Mouse (Mus musculus) limb, embryonic 12.5 days (tissue): Measurements from ENCODE around the gene Lpin2. TPM values are rescaled to one million over a fixed set of nuclear protein-coding genes. Genes with fewer than 3 reads are reported as not detected.

Experiments
- ATAC-seq: fragments of 200-750 bp; cut with Nextera tagmentation; 2 replicates; pipeline ENCODE4 v1.8.0; 2017; ENCODE audit warnings: low read depth, moderate TSS enrichment; ENCODE audit not compliant: insufficient number of reproducible peaks, insufficient read depth, low FRiP score, low TSS enrichment
- H3K27ac ChIP-seq: fragments of 300-500 bp; sonication (generic); 2 replicates; pipeline ENCODE4 v1.5.1; 2016; ENCODE audit warnings: mild to moderate bottlenecking, moderate library complexity
- H3K27me3 ChIP-seq: fragments of 300-500 bp; sonication (generic); 2 replicates; pipeline ENCODE4 v1.6.1; 2016; ENCODE audit warnings: mild to moderate bottlenecking, moderate library complexity
- H3K36me3 ChIP-seq: fragments of 300-500 bp; sonication (generic); 2 replicates; pipeline ENCODE4 v1.6.1; 2016; ENCODE audit warnings: mild to moderate bottlenecking, moderate library complexity
- H3K4me1 ChIP-seq: fragments of 300-500 bp; sonication (generic); replicated peaks from 2 replicates; pipeline ENCODE4 v1.6.1; 2016
- H3K4me2 ChIP-seq: fragments of 300-500 bp; sonication (generic); 2 replicates; pipeline ENCODE4 v1.6.1; 2016; ENCODE audit warnings: mild to moderate bottlenecking, moderate library complexity
- H3K4me3 ChIP-seq: fragments of 300-500 bp; sonication (generic); replicated peaks from 2 replicates; pipeline ENCODE4 v1.5.1; 2016; ENCODE audit warnings: mild to moderate bottlenecking
- H3K9ac ChIP-seq: fragments of 300-500 bp; sonication (generic); replicated peaks from 2 replicates; pipeline ENCODE4 v1.6.1; 2016; ENCODE audit warnings: mild to moderate bottlenecking, moderate library complexity
- H3K9me3 ChIP-seq: fragments of 300-500 bp; sonication (generic); 2 replicates; pipeline ENCODE4 v1.6.1; 2016; ENCODE audit warnings: mild to moderate bottlenecking, moderate library complexity
- WGBS: fragments of 180-500 bp; shearing (Covaris S2); methylation state at CpG from one replicate; pipeline ENCODE4 v1.1.7; 2016; 5-methylcytosine and 5-hydroxymethylcytosine counted together
- polyA plus RNA-seq: library from polyadenylated mRNA; unstranded; fragments of >200 nt; fragmentation: Nextera tagmentation; extraction: Ambion mirVana; gene quantifications from 2 replicates; pipeline ENCODE4 v1.2.1, GENCODE M21; 2016

Gene Lpin2
- polyA plus RNA-seq, result 62.9 and 63.3 TPM in 2 replicates

GRCm38 (mm10) chr17:71182211-71182721 lies at the start of gene Lpin2:
TSS of gene Lpin2 (plus strand) at chr17:71182560.
- ATAC-seq, result no peak
- H3K9me3 ChIP-seq, result no peaks in the 10 kb centered on the region

GRCm38 (mm10) chr17:71132856-71133439 lies 49.4 kb upstream of the Lpin2 start:
- peaks cover 25% of the 10 kb centered on the region for H3K4me1 ChIP-seq
- H3K4me3 ChIP-seq, result no peak overlapping the region
- ATAC-seq, result no peak
- H3K27ac ChIP-seq, result no peak overlapping the region
- H3K4me2 ChIP-seq, result no peak overlapping the region
- H3K9me3 ChIP-seq, result peaks cover 4% of the 10 kb centered on the region; the same call in 1 of the 2 replicates
- no peak overlapping the region for H3K9ac ChIP-seq
- H3K36me3 ChIP-seq, result no peaks in the 10 kb centered on the region
- WGBS, result 88% methylated on average over 11 of the region's 11 CpGs
- H3K27me3 ChIP-seq, result no peaks in the 10 kb centered on the region

More at GRCm38 (mm10) chr17:71182211-71182721, at the start of gene Lpin2:
- Histone ChIP-seq H3K27ac (peak within 1 kb of the TSS; percentile 96), H3K9ac (peak within 1 kb of the TSS; percentile 98), H3K27me3 (no peaks in the 10 kb centered on the region), H3K4me2 (peak within 1 kb of the TSS; percentile 88), H3K4me1 (peaks cover 50% of the 10 kb centered on the region), H3K4me3 (peak within 1 kb of the TSS; percentile 95), H3K36me3 (no peaks in the 10 kb centered on the region)
- 18% methylated on average over 6 of the region's 6 CpGs for WGBS

GRCm38 (mm10) chr17:71134441-71134955 lies 47.9 kb upstream of the Lpin2 start:
- Histone ChIP-seq H3K27ac (no peak overlapping the region), H3K4me1 (peaks cover 21% of the 10 kb centered on the region)
- 90% methylated on average over 3 of the region's 3 CpGs for WGBS

GRCm38 (mm10) chr17:71135108-71135507 lies 47.3 kb upstream of the Lpin2 start:
- WGBS, result 25% methylated on average over 5 of the region's 5 CpGs
- H3K9me3 ChIP-seq, result peaks cover 4% of the 10 kb centered on the region; the same call in 1 of the 2 replicates

More at GRCm38 (mm10) chr17:71134441-71134955, 47.9 kb upstream of the Lpin2 start:
- H3K27me3 ChIP-seq, result no peaks in the 10 kb centered on the region
- H3K9ac ChIP-seq, result no peak overlapping the region
- H3K36me3 ChIP-seq, result no peaks in the 10 kb centered on the region
- ATAC-seq, result no peak
- H3K9me3 ChIP-seq, result peaks cover 4% of the 10 kb centered on the region; the same call in 1 of the 2 replicates
- H3K4me2 ChIP-seq, result no peak overlapping the region
- no peak overlapping the region for H3K4me3 ChIP-seq

GRCm38 (mm10) chr17:71135866-71136265 lies 46.5 kb upstream of the Lpin2 start:
- ATAC-seq, result no peak
- Histone ChIP-seq H3K27ac (no peak overlapping the region), H3K4me1 (peaks cover 9% of the 10 kb centered on the region), H3K4me2 (no peak overlapping the region), H3K4me3 (no peak overlapping the region), H3K36me3 (no peaks in the 10 kb centered on the region), H3K27me3 (no peaks in the 10 kb centered on the region), H3K9ac (no peak overlapping the region), H3K9me3 (peaks cover 4% of the 10 kb centered on the region; the same call in 1 of the 2 replicates)
- 82% methylated on average over 5 of the region's 5 CpGs for WGBS

More at GRCm38 (mm10) chr17:71135108-71135507, 47.3 kb upstream of the Lpin2 start:
- H3K27ac ChIP-seq, result no peak overlapping the region
- no peaks in the 10 kb centered on the region for H3K27me3 ChIP-seq
- no peak overlapping the region for H3K4me3 ChIP-seq
- H3K4me2 ChIP-seq, result no peak overlapping the region
- no peaks in the 10 kb centered on the region for H3K36me3 ChIP-seq
- peaks cover 14% of the 10 kb centered on the region for H3K4me1 ChIP-seq
- no peak for ATAC-seq
- H3K9ac ChIP-seq, result no peak overlapping the region

- Histone ChIP-seq H3K9me3 (peaks cover 4% of the 10 kb centered on the region; the same call in 1 of the 2 replicates), H3K9ac (no peak overlapping the region), H3K36me3 (no peaks in the 10 kb centered on the region), H3K4me1 (peaks cover 9% of the 10 kb centered on the region), H3K4me2 (no peak overlapping the region), H3K27me3 (no peaks in the 10 kb centered on the region), H3K27ac (no peak overlapping the region), H3K4me3 (no peak overlapping the region)
- WGBS, result 51% methylated on average over 16 of the region's 16 CpGs
- no peak for ATAC-seq
Observed at GRCm38 (mm10) chr17:71136384-71137333, 45.7 kb upstream of the Lpin2 start.

- Histone ChIP-seq H3K36me3 (no peaks in the 10 kb centered on the region), H3K4me3 (no peak overlapping the region), H3K4me2 (no peak overlapping the region), H3K27ac (no peak overlapping the region), H3K4me1 (peaks cover 9% of the 10 kb centered on the region), H3K9ac (no peak overlapping the region), H3K9me3 (peaks cover under 1% of the 10 kb centered on the region; the same call in 1 of the 2 replicates), H3K27me3 (no peaks in the 10 kb centered on the region)
- peak; percentile 66; the same call in 1 of the 2 replicates for ATAC-seq
- 81% methylated on average over 2 of the region's 2 CpGs for WGBS
Observed at GRCm38 (mm10) chr17:71137334-71137721, 45.0 kb upstream of the Lpin2 start.

- peaks cover under 1% of the 10 kb centered on the region; the same call in 1 of the 2 replicates for H3K4me1 ChIP-seq
- no peak overlapping the region for H3K4me2 ChIP-seq
- no peak overlapping the region for H3K9ac ChIP-seq
- no peaks in the 10 kb centered on the region for H3K9me3 ChIP-seq
- no peaks in the 10 kb centered on the region for H3K27me3 ChIP-seq
- no peaks in the 10 kb centered on the region for H3K36me3 ChIP-seq
- WGBS, result 82% methylated on average over 4 of the region's 4 CpGs
- H3K27ac ChIP-seq, result no peak overlapping the region
- H3K4me3 ChIP-seq, result no peak overlapping the region
- no peak for ATAC-seq
Observed at GRCm38 (mm10) chr17:71142068-71142467, 40.3 kb upstream of the Lpin2 start.

GRCm38 (mm10) chr17:71143155-71143554 lies 39.2 kb upstream of the Lpin2 start:
- no peak overlapping the region for H3K4me3 ChIP-seq
- 84% methylated on average over 4 of the region's 4 CpGs for WGBS
- H3K27ac ChIP-seq, result no peak overlapping the region
- H3K9ac ChIP-seq, result no peak overlapping the region
- no peaks in the 10 kb centered on the region for H3K4me1 ChIP-seq
- no peaks in the 10 kb centered on the region for H3K9me3 ChIP-seq
- no peak for ATAC-seq
- H3K27me3 ChIP-seq, result no peaks in the 10 kb centered on the region
- no peaks in the 10 kb centered on the region for H3K36me3 ChIP-seq
- H3K4me2 ChIP-seq, result no peak overlapping the region

- 83% methylated on average over 19 of the region's 19 CpGs for WGBS
Observed at GRCm38 (mm10) chr17:71144322-71145116, 37.8 kb upstream of the Lpin2 start.

More at GRCm38 (mm10) chr17:71144322-71145116, 37.8 kb upstream of the Lpin2 start:
- Histone ChIP-seq H3K4me3 (no peak overlapping the region), H3K9me3 (peaks cover 5% of the 10 kb centered on the region; the same call in 1 of the 2 replicates), H3K9ac (no peak overlapping the region), H3K4me1 (no peaks in the 10 kb centered on the region), H3K27ac (no peak overlapping the region), H3K27me3 (no peaks in the 10 kb centered on the region), H3K4me2 (no peak overlapping the region), H3K36me3 (no peaks in the 10 kb centered on the region)
- ATAC-seq, result no peak
